Mouse (Mus musculus) thymus, adult 2 months (tissue): Measurements from ENCODE around the gene Ugt2b35. TPM values are rescaled to one million over a fixed set of nuclear protein-coding genes. Genes with fewer than 3 reads are reported as not detected.

Source experiments
- DNase-seq: peaks from one replicate; pipeline ENCODE4 v3.0.0; 2021
- H3K27ac ChIP-seq: fragments of 200-500 bp; 2 replicates; pipeline ENCODE4 v1.5.1; 2012; ENCODE audit warnings: low read length, control low read depth; ENCODE audit not compliant: control insufficient read depth, insufficient read depth
- H3K27me3 ChIP-seq: fragments of 200-500 bp; 2 replicates; pipeline ENCODE4 v1.6.1; 2012; ENCODE audit warnings: mild to moderate bottlenecking, low read length, moderate library complexity, mixed read lengths; ENCODE audit not compliant: control insufficient read depth, insufficient read depth
- H3K36me3 ChIP-seq: fragments of 200-500 bp; 2 replicates; pipeline ENCODE4 v1.6.1; 2012; ENCODE audit warnings: mild to moderate bottlenecking, low read length, moderate library complexity; ENCODE audit not compliant: control insufficient read depth, insufficient read depth
- H3K4me1 ChIP-seq: fragments of 200-500 bp; replicated peaks from 2 replicates; pipeline ENCODE4 v1.6.1; 2012; ENCODE audit warnings: low read length; ENCODE audit not compliant: control insufficient read depth, insufficient read depth
- H3K4me3 ChIP-seq: fragments of 200-500 bp; 2 replicates; pipeline ENCODE4 v1.5.1; 2012; ENCODE audit warnings: mild to moderate bottlenecking, low read length, control low read depth, moderate library complexity; ENCODE audit not compliant: control insufficient read depth, insufficient read depth
- CTCF ChIP-seq: fragments of 200-500 bp; IDR thresholded peaks from 2 replicates; pipeline ENCODE4 v1.5.1; 2012; ENCODE audit warnings: mild to moderate bottlenecking, control low read depth, low read length, moderate library complexity, borderline replicate concordance; ENCODE audit not compliant: control insufficient read depth, poor library complexity, insufficient read depth; ENCODE audit errors: extremely low read depth
- POLR2A ChIP-seq: fragments of 200-500 bp; IDR thresholded peaks from 2 replicates; pipeline ENCODE4 v1.6.1; 2012; ENCODE audit warnings: mild to moderate bottlenecking, low read length, control low read depth, moderate library complexity; ENCODE audit not compliant: control insufficient read depth, poor library complexity, insufficient read depth; ENCODE audit errors: extremely low read depth
- WGBS: fragments of 180-500 bp; shearing (Covaris S2); methylation state at CpG from one replicate; pipeline ENCODE4 v1.1.7; 2018; 5-methylcytosine and 5-hydroxymethylcytosine counted together
- polyA plus RNA-seq: library from polyadenylated mRNA; depleted of rRNA; stranded (reverse); fragments of >200 nt; gene quantifications from 2 replicates; pipeline ENCODE4 v1.2.3, GENCODE M21; 2012; rRNA removed

The Ugt2b35 gene
- polyA plus RNA-seq, 1 experiment: not detected

DNA sequence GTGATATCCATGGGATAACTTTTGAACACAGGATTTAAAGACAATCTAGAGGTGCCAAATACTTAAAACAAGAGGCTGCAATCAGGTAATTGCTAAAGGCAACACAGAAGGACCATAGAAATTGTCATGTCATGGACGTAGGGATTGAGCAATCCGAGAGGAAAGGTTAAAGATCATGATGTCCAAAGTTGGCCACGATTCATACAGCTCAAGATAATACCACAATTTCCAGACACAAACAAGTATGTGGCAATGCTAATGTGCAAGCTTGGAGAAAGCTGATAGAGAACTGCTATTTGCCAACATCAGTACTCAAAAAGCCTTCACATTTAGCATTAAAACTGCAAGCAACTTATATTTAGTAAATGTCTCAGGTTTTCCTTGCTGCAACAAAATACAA, 26.7 kb downstream of the Ugt2b35 start:
- Histone ChIP-seq H3K4me1 (no peaks in the 10 kb centered on the region), H3K36me3 (no peaks in the 10 kb centered on the region), H3K27me3 (no peaks in the 10 kb centered on the region), H3K4me3 (no peak overlapping the region), H3K27ac (no peak overlapping the region)
- DNase-seq: no peak
- no peak for TF ChIP-seq POLR2A
- no peak for TF ChIP-seq CTCF
- WGBS: 91% methylated on average over 3 of the region's 3 CpGs

DNA sequence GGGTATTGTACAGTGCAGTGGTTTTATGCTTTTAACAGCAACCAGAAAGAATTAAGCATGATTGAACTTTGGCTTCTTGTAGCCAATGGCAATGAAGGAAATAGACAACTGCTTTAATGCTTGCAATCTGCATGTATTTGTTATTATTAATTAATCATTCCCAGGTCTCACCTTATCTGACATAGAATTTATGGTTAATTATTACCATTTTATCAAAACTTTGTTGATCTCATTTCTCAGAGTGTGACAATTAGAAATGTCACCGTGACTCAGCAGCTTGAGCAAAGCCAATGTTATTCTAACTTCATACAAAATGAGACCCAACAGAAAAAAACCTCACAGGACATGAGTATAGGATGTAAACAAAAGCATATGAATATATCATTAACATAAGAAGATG, 30.0 kb downstream of the Ugt2b35 start:
- WGBS: 92% methylated on average over 1 of the region's 1 CpGs
- no peaks in the 10 kb centered on the region for H3K36me3 ChIP-seq
- no peaks in the 10 kb centered on the region for H3K27me3 ChIP-seq
- no peak overlapping the region for H3K4me3 ChIP-seq
- no peak overlapping the region for H3K27ac ChIP-seq
- no peak for TF ChIP-seq CTCF
- no peak for TF ChIP-seq POLR2A
- DNase-seq: no peak
- H3K4me1 ChIP-seq: no peaks in the 10 kb centered on the region

Other genes starting within 250 kb of the Ugt2b35 start
- 30.6 and 36.2 TPM in 2 replicates for gene Ythdc1, start 196.6 kb upstream of the Ugt2b35 start, polyA plus RNA-seq
- gene Ugt2b34, start 93.9 kb upstream of the Ugt2b35 start, polyA plus RNA-seq: 0.09 and 0.38 TPM in 2 replicates
- gene Ugt2b1, start 74.3 kb upstream of the Ugt2b35 start, polyA plus RNA-seq: 0.14 TPM in 1 of 2 replicates, not detected in the other
- gene Ugt2b36, start 91.7 kb downstream of the Ugt2b35 start, polyA plus RNA-seq: 0.28 TPM in 1 of 2 replicates, not detected in the other
- 0.20 TPM in 1 of 2 replicates, not detected in the other for gene Ugt2b5, start 139.5 kb downstream of the Ugt2b35 start, polyA plus RNA-seq